Mouse (Mus musculus) C2C12 (cell line): ENCODE measurements at regions not wholly inside any gene's neighbourhood (a gene's known extent, or its start where the extent isn't known, plus 50 kb on each side); places are given as distances from the start of the nearest gene placed in this dataset.

Experiments used
- H3K27me3 ChIP-seq: one replicate; pipeline ENCODE4 v1.6.1; 2011; ENCODE audit not compliant: control insufficient read depth, insufficient read depth, insufficient read length
- H3K36me3 ChIP-seq: one replicate; pipeline ENCODE4 v1.6.1; 2011; ENCODE audit not compliant: control insufficient read depth, insufficient read depth
- H3K4me3 ChIP-seq: one replicate; pipeline ENCODE4 v1.5.1; 2011; ENCODE audit warnings: mild to moderate bottlenecking, control low read depth; ENCODE audit not compliant: poor library complexity, insufficient read depth, severe bottlenecking
- H3K79me2 ChIP-seq: one replicate; pipeline ENCODE4 v1.6.1; 2011; ENCODE audit not compliant: control insufficient read depth, insufficient read depth
- H3K79me3 ChIP-seq: one replicate; pipeline ENCODE4 v1.6.1; 2011; ENCODE audit warnings: low read depth, control low read depth
- H3ac ChIP-seq: one replicate; pipeline ENCODE3; 2011; ENCODE audit warnings: low read depth; ENCODE audit not compliant: control insufficient read depth, insufficient read length
- CEBPB ChIP-seq: IDR thresholded peaks from one replicate; pipeline ENCODE4 v1.6.1; 2011; ENCODE audit warnings: low read depth, mild to moderate bottlenecking, control low read depth, moderate library complexity
- CTCF ChIP-seq: IDR thresholded peaks from one replicate; pipeline ENCODE4 v1.5.1; 2011; ENCODE audit not compliant: control insufficient read depth, insufficient read depth, insufficient read length
- FOSL1 ChIP-seq: IDR thresholded peaks from one replicate; pipeline ENCODE4 v1.8.0; 2011; ENCODE audit warnings: mild to moderate bottlenecking, low read length; ENCODE audit not compliant: poor library complexity, insufficient read depth, severe bottlenecking
- MAX ChIP-seq: IDR thresholded peaks from one replicate; pipeline ENCODE4 v1.6.1; 2011; ENCODE audit warnings: mild to moderate bottlenecking, control low read depth
- MYOD1 ChIP-seq: IDR thresholded peaks from one replicate; pipeline ENCODE4 v1.6.1; 2011; ENCODE audit warnings: low read depth; ENCODE audit not compliant: control insufficient read depth, insufficient read length
- MYOG ChIP-seq: IDR thresholded peaks from one replicate; pipeline ENCODE4 v1.6.1; 2011; ENCODE audit not compliant: control insufficient read depth, insufficient read length; ENCODE audit errors: extremely low read depth
- USF1 ChIP-seq: IDR thresholded peaks from one replicate; pipeline ENCODE4 v1.6.1; 2011; ENCODE audit warnings: low read depth, mild to moderate bottlenecking, control low read depth, moderate library complexity

GRCm38 (mm10) chr8:89121051-89121450 is 77.1 kb upstream of the Sall1 start:
- Histone ChIP-seq H3ac (no peak overlapping the region), H3K27me3 (no peaks in the 10 kb centered on the region), H3K4me3 (no peak overlapping the region), H3K79me3 (no peaks in the 10 kb centered on the region), H3K36me3 (no peaks in the 10 kb centered on the region), H3K79me2 (no peaks in the 10 kb centered on the region)
- TF ChIP-seq MAX = no peak
- no peak for TF ChIP-seq FOSL1
- no peak for TF ChIP-seq CEBPB
- TF ChIP-seq CTCF = no peak
- no peak for TF ChIP-seq MYOG
- no peak for TF ChIP-seq MYOD1
- TF ChIP-seq USF1 = no peak

GRCm38 (mm10) chr8:89107895-89108660 is 64.1 kb upstream of the Sall1 start:
- no peak for TF ChIP-seq FOSL1
- no peak for TF ChIP-seq USF1
- no peak for TF ChIP-seq MAX
- TF ChIP-seq MYOG = no peak
- no peak for TF ChIP-seq MYOD1
- TF ChIP-seq CEBPB = no peak
- TF ChIP-seq CTCF = no peak

GRCm38 (mm10) chr8:89106346-89106745 is 62.4 kb upstream of the Sall1 start:
- Histone ChIP-seq H3K4me3 (no peak overlapping the region), H3K36me3 (no peaks in the 10 kb centered on the region), H3ac (no peak overlapping the region), H3K79me3 (no peaks in the 10 kb centered on the region), H3K27me3 (no peaks in the 10 kb centered on the region), H3K79me2 (no peaks in the 10 kb centered on the region)
- TF ChIP-seq CEBPB (no peak), USF1 (no peak), MYOD1 (no peak), MYOG (no peak), CTCF (no peak), MAX (no peak), FOSL1 (no peak)

More at GRCm38 (mm10) chr8:89107895-89108660, 64.1 kb upstream of the Sall1 start:
- Histone ChIP-seq H3K79me2 (no peaks in the 10 kb centered on the region), H3ac (no peak overlapping the region), H3K36me3 (no peaks in the 10 kb centered on the region), H3K79me3 (no peaks in the 10 kb centered on the region), H3K4me3 (no peak overlapping the region), H3K27me3 (no peaks in the 10 kb centered on the region)

GRCm38 (mm10) chr8:89097396-89097795 is 53.4 kb upstream of the Sall1 start:
- H3K4me3 ChIP-seq = no peak overlapping the region
- TF ChIP-seq MAX = no peak
- TF ChIP-seq USF1 = no peak
- no peak for TF ChIP-seq CTCF
- TF ChIP-seq MYOD1 = no peak
- no peak for TF ChIP-seq FOSL1
- TF ChIP-seq CEBPB = no peak
- no peak for TF ChIP-seq MYOG
- H3K79me2 ChIP-seq = no peaks in the 10 kb centered on the region
- H3K36me3 ChIP-seq = no peaks in the 10 kb centered on the region
- H3ac ChIP-seq = no peak overlapping the region
- H3K79me3 ChIP-seq = no peaks in the 10 kb centered on the region
- H3K27me3 ChIP-seq = no peaks in the 10 kb centered on the region
